In genomic region chrX:129415326-129415725, GRCm38 (mm10) we compare ENCODE assay signal across 7 mouse cellular contexts.
"Had no signal": no experiment of that assay in that cellular context is flagged by ENCODE, and none has a peak within 500 bp of the region (broad histone marks: within the 10 kb centered on the region; RNA-seq: fewer than 3 reads in every experiment).

No protein-coding gene starts in this region.

- DNase-seq: kidney, postnatal 10 days; kidney, postnatal 4 days; left cerebral cortex, postnatal 4 days; lung, adult 18-20 months; right cerebral cortex, adult 18-20 months; right cerebral cortex, postnatal 25 days; thymus, postnatal 4 days had no signal
